22 mouse cellular contexts compared by ENCODE assay signal in the genomic region with DNA sequence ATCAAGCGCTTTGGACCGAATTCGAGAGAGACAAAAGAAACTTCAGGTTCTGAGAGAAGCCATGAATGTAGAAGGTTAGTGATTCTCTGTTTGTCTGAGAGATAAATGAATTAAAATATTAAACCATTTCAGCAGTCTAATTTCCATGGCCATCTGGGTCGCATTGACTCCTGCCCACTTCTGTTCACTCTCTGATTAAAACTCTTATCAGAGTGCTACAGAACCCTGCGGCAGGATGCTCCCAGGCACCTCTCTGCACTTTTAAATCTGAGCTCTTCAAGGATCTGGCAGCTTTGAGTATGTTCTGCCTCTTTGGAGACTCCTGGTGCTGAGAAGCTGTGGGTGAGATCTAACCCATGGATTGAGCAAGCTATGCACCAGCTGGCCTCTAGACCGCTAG.
DNase-seq lines count a peak whose midpoint lies in the region; ATAC-seq and TF ChIP-seq lines count a peak whose summit lies in the region.
"Had no signal": no experiment of that assay in that cellular context is flagged by ENCODE, and none has a peak within 500 bp of the region (broad histone marks: within the 10 kb centered on the region; RNA-seq: fewer than 3 reads in every experiment).

No protein-coding gene starts in this region.

- no peak for TF ChIP-seq RAD21 in MEL (IDR thresholded peaks at IDR 0.05; ENCODE audit: low read depth, low read length)

- H3K9ac ChIP-seq in MEL (ENCODE audit: control insufficient read depth, low read depth, low read length, poor library complexity, severe bottlenecking) = no peak overlapping the region
- H3K9ac ChIP-seq in liver, embryonic 14.5 days (replicated peaks) = no peak overlapping the region
- H3K9ac ChIP-seq in stomach, postnatal 0 days (ENCODE audit: low read length) = no peak overlapping the region
- H3K9ac ChIP-seq: forebrain, postnatal 0 days; heart, embryonic 12.5 days; heart, embryonic 15.5 days; hindbrain, embryonic 12.5 days; hindbrain, embryonic 15.5 days had no signal

- peak; percentile 72 for ATAC-seq in common myeloid progenitor, adult 5-6 weeks (replicated peaks; ENCODE audit: low read depth, poor library complexity, severe bottlenecking)
- ATAC-seq in liver, embryonic 14.5 days (ENCODE audit: insufficient read depth) = no peak
- peak; percentile 95 for ATAC-seq in megakaryocyte-erythroid progenitor cell, adult 5-6 weeks (replicated peaks; ENCODE audit: low FRiP score, low TSS enrichment, poor library complexity, severe bottlenecking)
- ATAC-seq in granulocyte monocyte progenitor cell, adult 5-6 weeks (replicated peaks; ENCODE audit: poor library complexity, severe bottlenecking) = no peak
- ATAC-seq in stomach, postnatal 0 days (ENCODE audit: low FRiP score, low TSS enrichment) = no peak
- ATAC-seq: forebrain, embryonic 14.5 days; forebrain, postnatal 0 days had no signal

- H3K27me3 ChIP-seq in MEL (ENCODE audit: control insufficient read depth in 1 of 2, insufficient read depth in 2 of 2, low read length in 2 of 2) = no peaks in the 10 kb centered on the region
- no peaks in the 10 kb centered on the region for H3K27me3 ChIP-seq in liver, embryonic 14.5 days (ENCODE audit: control insufficient read depth, insufficient read depth, low read length)
- no peaks in the 10 kb centered on the region for H3K27me3 ChIP-seq in stomach, postnatal 0 days (ENCODE audit: control insufficient read depth, insufficient read depth, low read length)
- H3K27me3 ChIP-seq: heart, embryonic 12.5 days; heart, embryonic 15.5 days; hindbrain, embryonic 12.5 days; hindbrain, embryonic 15.5 days had no signal

- peak; percentile 27 to 70; a peak in 3 of 4 replicates for TF ChIP-seq EP300 in MEL (IDR thresholded peaks at IDR 0.05; ENCODE audit: low read depth in 1 of 2, low read length in 2 of 2)
- TF ChIP-seq EP300 in liver, embryonic 14.5 days (IDR thresholded peaks at IDR 0.05; ENCODE audit: low read depth) = peak; percentile 52
- no peak for TF ChIP-seq EP300 in stomach, postnatal 0 days (optimal IDR thresholded peaks at IDR 0.05)

- no peak overlapping the region for H3K27ac ChIP-seq in MEL (ENCODE audit: control insufficient read depth, low read depth, low read length)
- H3K27ac ChIP-seq in liver, embryonic 14.5 days = no peak overlapping the region
- no peak overlapping the region for H3K27ac ChIP-seq in stomach, postnatal 0 days (replicated peaks)
- H3K27ac ChIP-seq: gastrocnemius, adult 2 months; heart, embryonic 15.5 days; hindbrain, embryonic 12.5 days; hindbrain, embryonic 15.5 days had no signal

- DNase-seq in MEL (ENCODE audit: low read depth, low spot score) = peak; percentile 27
- DNase-seq in liver, embryonic 14.5 days (ENCODE audit: low read depth in 3 of 3, low spot score in 3 of 3) = peak in 1 of 3 experiments; percentile 13
- no peak for DNase-seq in stomach, postnatal 0 days (ENCODE audit: low spot score)
- DNase-seq: adrenal gland, adult 8-10 months; adrenal gland, postnatal 25 days; cerebellum, adult 11-12 months; cerebellum, adult 8-10 months; cerebellum, postnatal 10 days; cerebellum, postnatal 36 days; forebrain, postnatal 0 days; gastrocnemius, adult 2 months; gastrocnemius, postnatal 14 days; heart, adult 18-20 months; heart, postnatal 14 days had no signal

- no peak overlapping the region for H3K4me2 ChIP-seq in liver, embryonic 14.5 days (ENCODE audit: low read depth)
- H3K4me2 ChIP-seq in stomach, postnatal 0 days (replicated peaks; ENCODE audit: low read depth) = no peak overlapping the region
- H3K4me2 ChIP-seq: heart, embryonic 12.5 days; heart, embryonic 15.5 days; hindbrain, embryonic 12.5 days; hindbrain, embryonic 15.5 days had no signal

- TF ChIP-seq CTCF in MEL (IDR thresholded peaks at IDR 0.05 in 2 of 3, conservative IDR thresholded peaks at IDR 0.05 in 1 of 3; ENCODE audit: control insufficient read depth in 1 of 3, insufficient read depth in 1 of 3, low read depth in 2 of 3, low read length in 3 of 3, poor library complexity in 1 of 3, severe bottlenecking in 1 of 3) = no peak
- TF ChIP-seq CTCF in liver, embryonic 14.5 days (IDR thresholded peaks at IDR 0.05; ENCODE audit: low read depth) = no peak
- no peak for TF ChIP-seq CTCF in stomach, postnatal 0 days (IDR thresholded peaks at IDR 0.05; ENCODE audit: low read depth)

- no peak overlapping the region for H3K4me3 ChIP-seq in MEL (ENCODE audit: control insufficient read depth in 1 of 2, insufficient read depth in 1 of 2, low read depth in 2 of 2, low read length in 2 of 2)
- H3K4me3 ChIP-seq in liver, embryonic 14.5 days (ENCODE audit: insufficient read depth in 1 of 2, low read depth in 2 of 2, low read length in 2 of 2) = no peak overlapping the region
- H3K4me3 ChIP-seq in stomach, postnatal 0 days (ENCODE audit: low read depth, low read length) = no peak overlapping the region
- H3K4me3 ChIP-seq: gastrocnemius, adult 2 months; heart, embryonic 12.5 days; heart, embryonic 15.5 days; hindbrain, embryonic 12.5 days; hindbrain, embryonic 15.5 days had no signal

- H3K36me3 ChIP-seq in MEL (ENCODE audit: control insufficient read depth in 1 of 2, insufficient read depth in 2 of 2, low read length in 2 of 2) = peaks cover 0 to 6% of the 10 kb centered on the region in 2 experiments; a peak in 3 of 4 replicates
- H3K36me3 ChIP-seq in liver, embryonic 14.5 days (replicated peaks; ENCODE audit: control insufficient read depth, insufficient read depth, low read depth) = no peaks in the 10 kb centered on the region
- no peaks in the 10 kb centered on the region for H3K36me3 ChIP-seq in stomach, postnatal 0 days (ENCODE audit: control insufficient read depth, insufficient read depth, low read length)
- H3K36me3 ChIP-seq: heart, embryonic 15.5 days; hindbrain, embryonic 12.5 days; hindbrain, embryonic 15.5 days had no signal

- H3K79me2 ChIP-seq in MEL (ENCODE audit: control insufficient read depth, insufficient read depth, low read length, poor library complexity) = no peaks in the 10 kb centered on the region

- WGBS in liver, embryonic 14.5 days (ENCODE audit: insufficient replicate concordance) = 57% methylated on average over 6 of the region's 6 CpGs
- 93% methylated on average over 6 of the region's 6 CpGs for WGBS in stomach, postnatal 0 days

- H3K9me3 ChIP-seq in MEL (replicated peaks; ENCODE audit: insufficient read depth, low read length) = no peaks in the 10 kb centered on the region
- H3K9me3 ChIP-seq in liver, embryonic 14.5 days (ENCODE audit: control insufficient read depth, low read length) = no peaks in the 10 kb centered on the region
- no peaks in the 10 kb centered on the region for H3K9me3 ChIP-seq in stomach, postnatal 0 days (ENCODE audit: control insufficient read depth, low read length)
- H3K9me3 ChIP-seq: heart, embryonic 12.5 days; heart, embryonic 15.5 days; hindbrain, embryonic 12.5 days; hindbrain, embryonic 15.5 days had no signal

- no peak for TF ChIP-seq POLR2A in MEL (IDR thresholded peaks at IDR 0.05; ENCODE audit: control insufficient read depth in 1 of 2, insufficient read depth in 1 of 2, low read depth in 1 of 2, low read length in 2 of 2, poor library complexity in 1 of 2)

- peaks cover 4 to 8% of the 10 kb centered on the region in 2 experiments for H3K4me1 ChIP-seq in MEL (ENCODE audit: control insufficient read depth in 1 of 2, insufficient read depth in 2 of 2, low read length in 2 of 2)
- H3K4me1 ChIP-seq in liver, embryonic 14.5 days (replicated peaks; ENCODE audit: control insufficient read depth in 2 of 2, insufficient read depth in 2 of 2, low read length in 1 of 2) = peaks cover 0 to 9% of the 10 kb centered on the region in 2 experiments; a peak in 1 of 4 replicates
- H3K4me1 ChIP-seq in stomach, postnatal 0 days (replicated peaks; ENCODE audit: control insufficient read depth, insufficient read depth) = peaks cover 4% of the 10 kb centered on the region; the same call in 1 of the 2 replicates
- H3K4me1 ChIP-seq: heart, embryonic 12.5 days; heart, embryonic 15.5 days; hindbrain, embryonic 12.5 days; hindbrain, embryonic 15.5 days had no signal

TF ChIP-seq in MEL, 35 proteins besides CTCF, POLR2A, EP300 and RAD21:
- peak; percentile 40; the same call in 1 of the 2 replicates for TF ChIP-seq TCF12 (IDR thresholded peaks at IDR 0.05; ENCODE audit: low read depth, low read length)
- TF ChIP-seq BHLHE40 (IDR thresholded peaks at IDR 0.05; ENCODE audit: borderline replicate concordance, low read depth, low read length) = no peak
- TF ChIP-seq GATA1 (IDR thresholded peaks at IDR 0.05; ENCODE audit: low read depth, low read length) = peak; percentile 51; the same call in 1 of the 2 replicates
- peak; percentile 60 for TF ChIP-seq TAL1 (IDR thresholded peaks at IDR 0.05; ENCODE audit: low read length)
- peak; percentile 82 for TF ChIP-seq RCOR1 (IDR thresholded peaks at IDR 0.05; ENCODE audit: low read depth, low read length)

Comparison
In these comparisons a context has a peak if more than half of its experiments do, and no peak if none do; other contexts are left out.
1. ATAC-seq: peak in common myeloid progenitor, adult 5-6 weeks (single experiment) and megakaryocyte-erythroid progenitor cell, adult 5-6 weeks (single experiment); none in liver, embryonic 14.5 days (single experiment), granulocyte monocyte progenitor cell, adult 5-6 weeks (single experiment) and stomach, postnatal 0 days (single experiment).